Mouse (Mus musculus) CH12.LX (cell line): ENCODE results near the gene Sp100. TPM values are rescaled to one million over a fixed set of nuclear protein-coding genes. Genes with fewer than 3 reads are reported as not detected.

ENCODE experiments used
- DNase-seq: peaks from one replicate; pipeline ENCODE4 v3.0.0-alpha.2; 2013; ENCODE audit errors: extremely low read depth
- H3K27ac ChIP-seq: 2 replicates; pipeline ENCODE4 v1.5.1; 2012; ENCODE audit warnings: low read depth, mild to moderate bottlenecking, control low read depth, moderate library complexity; ENCODE audit not compliant: insufficient read depth
- H3K27me3 ChIP-seq: replicated peaks from 2 replicates; pipeline ENCODE3; 2012; ENCODE audit warnings: inconsistent platforms
- H3K36me3 ChIP-seq, 2 experiments: replicated peaks in 1 of 2; 2 replicates each; pipeline versions ENCODE3 to v1.6.1; 2012; ENCODE audit warnings: inconsistent platforms in 1 of 2, low read length in 1 of 2, mild to moderate bottlenecking in 1 of 2, mixed read lengths in 1 of 2, moderate library complexity in 1 of 2; ENCODE audit not compliant: control insufficient read depth in 1 of 2, insufficient read depth in 1 of 2
- H3K4me1 ChIP-seq, 2 experiments: 2 replicates each; pipeline ENCODE4 v1.6.1; 2012; ENCODE audit warnings: inconsistent platforms in 1 of 2, moderate library complexity in 1 of 2; ENCODE audit not compliant: insufficient read depth in 2 of 2, control insufficient read depth in 1 of 2
- H3K4me2 ChIP-seq: 2 replicates; pipeline ENCODE4 v1.6.1; 2012; ENCODE audit warnings: low read depth, mild to moderate bottlenecking, control low read depth; ENCODE audit not compliant: poor library complexity, insufficient read depth, severe bottlenecking
- H3K4me3 ChIP-seq, 3 experiments: fragments of 150-350 bp in 1 of 3; sonication (generic) in 1 of 3; replicated peaks in 1 of 3; 2 replicates each; pipeline versions ENCODE3 to v1.5.1; 2011 to 2012; ENCODE audit warnings: low read depth in 2 of 3, low read length in 2 of 3, mild to moderate bottlenecking in 2 of 3, moderate library complexity in 2 of 3, control low read depth in 1 of 3, improper control_type of control experiment in 1 of 3, inconsistent platforms in 1 of 3, mixed read lengths in 1 of 3; ENCODE audit not compliant: poor library complexity in 1 of 3
- H3K79me2 ChIP-seq: replicated peaks from 2 replicates; pipeline ENCODE4 v1.6.1; 2012; ENCODE audit warnings: mild to moderate bottlenecking, moderate library complexity; ENCODE audit not compliant: control insufficient read depth, poor library complexity, insufficient read depth, severe bottlenecking; ENCODE audit errors: extremely low read depth
- H3K9ac ChIP-seq: 2 replicates; pipeline ENCODE4 v1.6.1; 2012; ENCODE audit warnings: low read depth, mild to moderate bottlenecking, control low read depth, moderate library complexity; ENCODE audit not compliant: insufficient read depth
- H3K9me3 ChIP-seq: replicated peaks from 2 replicates; pipeline ENCODE3; 2012; ENCODE audit warnings: low read length, inconsistent platforms, mixed read lengths
- BHLHE40 ChIP-seq: IDR thresholded peaks from 2 replicates; pipeline ENCODE4 v1.6.1; 2011; ENCODE audit warnings: mild to moderate bottlenecking, low read depth, low read length, improper control_type of control experiment
- CHD1 ChIP-seq: IDR thresholded peaks from 2 replicates; pipeline ENCODE4 v1.6.1; 2012; ENCODE audit warnings: low read depth, low read length, improper control_type of control experiment, inconsistent platforms
- CHD2 ChIP-seq: IDR thresholded peaks from 2 replicates; pipeline ENCODE4 v1.6.1; 2011; ENCODE audit warnings: low read length, improper control_type of control experiment
- CTCF ChIP-seq, 2 experiments: IDR thresholded peaks in 1 of 2; conservative IDR thresholded peaks in 1 of 2; 2 replicates each; pipeline ENCODE4 v1.5.1; 2011 to 2012; ENCODE audit warnings: low read depth in 2 of 2, low read length in 2 of 2, improper control_type of control experiment in 1 of 2, inconsistent platforms in 1 of 2, mild to moderate bottlenecking in 1 of 2, moderate library complexity in 1 of 2
- E2F4 ChIP-seq: IDR thresholded peaks from 2 replicates; pipeline ENCODE4 v1.6.1; 2011; ENCODE audit warnings: low read depth, low read length, improper control_type of control experiment; ENCODE audit not compliant: insufficient replicate concordance
- ELF1 ChIP-seq: IDR thresholded peaks from 2 replicates; pipeline ENCODE4 v1.6.1; 2014; ENCODE audit warnings: low read depth, mild to moderate bottlenecking, inconsistent platforms, low read length, improper control_type of control experiment
- EP300 ChIP-seq: IDR thresholded peaks from 2 replicates; pipeline ENCODE4 v1.6.1; 2011; ENCODE audit warnings: low read length, improper control_type of control experiment
- ETS1 ChIP-seq: conservative IDR thresholded peaks from 2 replicates; pipeline ENCODE4 v1.6.1; 2012; ENCODE audit warnings: low read depth, mild to moderate bottlenecking, inconsistent platforms, low read length, improper control_type of control experiment, moderate library complexity
- GABPA ChIP-seq: IDR thresholded peaks from 2 replicates; pipeline ENCODE4 v1.6.1; 2012; ENCODE audit warnings: low read depth, low read length, improper control_type of control experiment, inconsistent platforms; ENCODE audit not compliant: insufficient replicate concordance
- HCFC1 ChIP-seq: IDR thresholded peaks from 2 replicates; pipeline ENCODE4 v1.6.1; 2012; ENCODE audit warnings: low read depth, mild to moderate bottlenecking, inconsistent platforms, low read length, improper control_type of control experiment
- IRF4 ChIP-seq: IDR thresholded peaks from 2 replicates; pipeline ENCODE4 v1.6.1; 2014; ENCODE audit warnings: low read depth, mild to moderate bottlenecking, inconsistent platforms, low read length, improper control_type of control experiment
- JUN ChIP-seq: IDR thresholded peaks from 2 replicates; pipeline ENCODE4 v1.6.1; 2011; ENCODE audit warnings: low read depth, mild to moderate bottlenecking, low read length, improper control_type of control experiment, moderate library complexity; ENCODE audit not compliant: insufficient read depth
- JUND ChIP-seq: conservative IDR thresholded peaks from 2 replicates; pipeline ENCODE4 v1.6.1; 2011; ENCODE audit warnings: low read depth, low read length, improper control_type of control experiment
- KAT2A ChIP-seq: IDR thresholded peaks from 2 replicates; pipeline ENCODE4 v1.6.1; 2012; ENCODE audit warnings: low read length, improper control_type of control experiment, inconsistent platforms; ENCODE audit not compliant: insufficient replicate concordance
- MAFK ChIP-seq: IDR thresholded peaks from 2 replicates; pipeline ENCODE4 v1.6.1; 2011; ENCODE audit warnings: low read length, improper control_type of control experiment; ENCODE audit not compliant: insufficient replicate concordance
- MAX ChIP-seq: IDR thresholded peaks from 2 replicates; pipeline ENCODE4 v1.6.1; 2011; ENCODE audit warnings: low read length, improper control_type of control experiment
- MAZ ChIP-seq: IDR thresholded peaks from 2 replicates; pipeline ENCODE4 v1.6.1; 2012; ENCODE audit warnings: low read depth, mild to moderate bottlenecking, inconsistent platforms, low read length, improper control_type of control experiment, moderate library complexity
- MEF2A ChIP-seq: IDR thresholded peaks from 2 replicates; pipeline ENCODE4 v1.6.1; 2014; ENCODE audit warnings: low read depth, mild to moderate bottlenecking, inconsistent platforms, low read length, improper control_type of control experiment, borderline replicate concordance
- MXI1 ChIP-seq: IDR thresholded peaks from 2 replicates; pipeline ENCODE4 v1.6.1; 2011; ENCODE audit warnings: mild to moderate bottlenecking, low read depth, low read length, improper control_type of control experiment
- MYC ChIP-seq: IDR thresholded peaks from 2 replicates; pipeline ENCODE4 v1.6.1; 2011; ENCODE audit warnings: low read depth, mild to moderate bottlenecking, improper control_type of control experiment, low read length
- NELFE ChIP-seq: IDR thresholded peaks from 2 replicates; pipeline ENCODE4 v1.6.1; 2011; ENCODE audit warnings: low read depth, low read length, improper control_type of control experiment
- NRF1 ChIP-seq: IDR thresholded peaks from 2 replicates; pipeline ENCODE4 v1.6.1; 2014; ENCODE audit warnings: low read depth, mild to moderate bottlenecking, inconsistent platforms, low read length, improper control_type of control experiment, moderate library complexity
- PAX5 ChIP-seq: IDR thresholded peaks from 2 replicates; pipeline ENCODE4 v1.6.1; 2012; ENCODE audit warnings: low read length, inconsistent platforms, mixed read lengths
- POLR2A ChIP-seq: IDR thresholded peaks from 2 replicates; pipeline ENCODE4 v1.6.1; 2011; ENCODE audit warnings: low read depth, mild to moderate bottlenecking, improper control_type of control experiment, low read length
- POLR2AphosphoS2 ChIP-seq: IDR thresholded peaks from 2 replicates; pipeline ENCODE4 v1.6.1; 2011; ENCODE audit warnings: low read depth, low read length, improper control_type of control experiment
- RAD21 ChIP-seq: IDR thresholded peaks from 2 replicates; pipeline ENCODE4 v1.6.1; 2011; ENCODE audit warnings: low read depth, mild to moderate bottlenecking, low read length, improper control_type of control experiment, moderate library complexity
- RCOR1 ChIP-seq: conservative IDR thresholded peaks from 2 replicates; pipeline ENCODE4 v1.6.1; 2012; ENCODE audit warnings: low read depth, mild to moderate bottlenecking, inconsistent platforms, low read length, improper control_type of control experiment
- SIN3A ChIP-seq: IDR thresholded peaks from 2 replicates; pipeline ENCODE4 v1.6.1; 2012; ENCODE audit warnings: low read length, improper control_type of control experiment, inconsistent platforms
- SMC3 ChIP-seq: IDR thresholded peaks from 2 replicates; pipeline ENCODE4 v1.6.1; 2011; ENCODE audit warnings: low read depth, low read length, improper control_type of control experiment
- TBP ChIP-seq: conservative IDR thresholded peaks from 2 replicates; pipeline ENCODE4 v1.6.1; 2011; ENCODE audit warnings: low read depth, low read length, improper control_type of control experiment
- TCF12 ChIP-seq: IDR thresholded peaks from 2 replicates; pipeline ENCODE4 v1.6.1; 2014; ENCODE audit warnings: low read depth, mild to moderate bottlenecking, inconsistent platforms, low read length, improper control_type of control experiment
- UBTF ChIP-seq: IDR thresholded peaks from 2 replicates; pipeline ENCODE4 v1.6.1; 2012; ENCODE audit warnings: low read depth, mild to moderate bottlenecking, inconsistent platforms, low read length, improper control_type of control experiment, moderate library complexity
- USF1 ChIP-seq: IDR thresholded peaks from 2 replicates; pipeline ENCODE4 v1.6.1; 2014; ENCODE audit warnings: low read depth, mild to moderate bottlenecking, inconsistent platforms, low read length, improper control_type of control experiment
- USF2 ChIP-seq: conservative IDR thresholded peaks from 2 replicates; pipeline ENCODE4 v1.6.1; 2011; ENCODE audit warnings: low read depth, low read length, improper control_type of control experiment
- ZC3H11A ChIP-seq: IDR thresholded peaks from 2 replicates; pipeline ENCODE4 v1.6.1; 2012; ENCODE audit warnings: low read depth, mild to moderate bottlenecking, inconsistent platforms, low read length, improper control_type of control experiment
- ZKSCAN1 ChIP-seq: IDR thresholded peaks from 2 replicates; pipeline ENCODE4 v1.6.1; 2012; ENCODE audit warnings: low read depth, inconsistent platforms, low read length, improper control_type of control experiment, borderline replicate concordance
- ZMIZ1 ChIP-seq: IDR thresholded peaks from 2 replicates; pipeline ENCODE4 v1.6.1; 2012; ENCODE audit warnings: low read depth, mild to moderate bottlenecking, inconsistent platforms, low read length, improper control_type of control experiment
- ZNF384 ChIP-seq: IDR thresholded peaks from 2 replicates; pipeline ENCODE4 v1.6.1; 2012; ENCODE audit warnings: low read depth, low read length, improper control_type of control experiment, inconsistent platforms
- dilution Hi-C: fragments of 300-500 bp; cut with MboI; formaldehyde crosslinking; loops from 2 replicates; pipeline ENCODE4 v1.14.3; 2020; ENCODE audit warnings: low sequenced_read_pairs; ENCODE audit not compliant: extremely low pct_unique_long_range_greater_than_20kb, extremely low pct_ligation_motif_present
- in situ Hi-C: fragments of 300-500 bp; cut with MboI; formaldehyde crosslinking; loops from 3 replicates; pipeline ENCODE4 v1.14.3; 2019; ENCODE audit warnings: low sequenced_read_pairs, low pct_ligation_motif_present, low pct_unique_long_range_greater_than_20kb, mixed read lengths
- polyA plus RNA-seq: library from polyadenylated mRNA; unstranded; fragments of >175 nt; gene quantifications from 2 replicates; pipeline ENCODE4 v1.2.1, GENCODE M21; 2012; ENCODE audit warnings: low read depth; ENCODE audit not compliant: insufficient read length
- total RNA-seq, 2 experiments: library from RNA; depleted of rRNA; stranded (reverse); fragments of 300-350 nt in 1 of 2; fragments of >200 nt in 1 of 2; gene quantifications; 2 replicates each; pipeline ENCODE4 v1.2.3; 2012 to 2014

The Sp100 gene
- total and polyA plus RNA-seq, 3 experiments: 24.7 to 74.0 (median 59.5) TPM

DNA sequence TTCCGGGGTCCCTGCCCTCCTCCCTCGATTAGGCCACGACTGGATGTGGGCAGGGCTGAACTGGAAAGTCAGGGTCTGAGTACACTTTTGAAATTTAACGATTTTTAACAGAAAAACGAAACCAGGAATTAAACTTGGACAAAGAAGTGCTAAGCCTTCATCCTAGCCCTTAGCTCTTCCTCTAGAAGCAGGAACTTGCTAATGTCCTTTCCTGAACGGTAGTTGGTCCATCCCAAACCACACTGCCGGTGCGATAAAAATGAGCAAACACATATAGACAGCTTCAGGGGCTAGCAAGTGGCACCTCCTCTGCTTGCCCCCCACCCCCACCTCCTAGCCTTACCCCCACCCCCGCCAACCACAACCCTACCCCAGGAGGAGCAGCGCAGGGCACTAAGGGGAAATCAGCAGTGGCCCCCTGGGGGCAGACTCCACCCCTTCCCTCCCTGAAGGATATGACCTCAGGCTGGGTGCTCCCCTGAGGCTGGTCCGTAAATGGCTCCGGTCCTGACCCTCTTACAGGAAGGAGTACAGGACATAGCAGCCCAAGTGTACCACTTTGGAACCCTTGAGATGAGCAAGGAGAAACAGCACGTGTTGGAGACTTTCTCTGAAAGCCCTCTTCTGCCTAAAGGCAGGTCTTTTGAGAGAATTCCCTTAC, 85.8 kb downstream of the Sp100 start:
- in situ Hi-C loops (no loop called here), dilution Hi-C loops (no loop called here)
- no peaks in the 10 kb centered on the region for H3K27me3 ChIP-seq
- peaks cover 18 to 57% of the 10 kb centered on the region in 2 experiments for H3K4me1 ChIP-seq
- peaks cover 7% of the 10 kb centered on the region for H3K9me3 ChIP-seq
- peaks cover 50% of the 10 kb centered on the region for H3K79me2 ChIP-seq
- peak; percentile 62; the same call in 1 of the 2 replicates for TF ChIP-seq KAT2A
- TF ChIP-seq ZMIZ1: no peak; the same call in 1 of the 2 replicates
- peak; percentile 84 for TF ChIP-seq SIN3A
- peak; percentile 19; the same call in 1 of the 2 replicates for TF ChIP-seq SMC3
- TF ChIP-seq ELF1: peak; percentile 64
- TF ChIP-seq JUND: peak; percentile 62; the same call in 1 of the 2 replicates
- 0 out of 2 replicates have a peak, but pooled peaks have one; percentile 9 for TF ChIP-seq UBTF
- TF ChIP-seq USF2: no peak
- no peak for TF ChIP-seq MAFK
- peak; percentile 53 for TF ChIP-seq EP300
- TF ChIP-seq MAZ: 0 out of 2 replicates have a peak, but pooled peaks have one; percentile 74
- no peak for TF ChIP-seq NELFE
- 0 out of 2 replicates have a peak, but pooled peaks have one; percentile 30 for TF ChIP-seq POLR2A
- peak; percentile 77 for TF ChIP-seq HCFC1
- peak; percentile 84 for TF ChIP-seq TBP
- TF ChIP-seq USF1: no peak
- peak; percentile 33; the same call in 1 of the 2 replicates for TF ChIP-seq NRF1
- TF ChIP-seq ETS1: peak; percentile 71
- TF ChIP-seq CTCF (conservative IDR thresholded peaks at IDR 0.05 in 1 of 2, IDR thresholded peaks at IDR 0.05 in 1 of 2; ENCODE audit: low read depth in 2 of 2, low read length in 2 of 2): no peak
- TF ChIP-seq TCF12: peak; percentile 86
- TF ChIP-seq MYC: no peak
- TF ChIP-seq ZC3H11A: no peak
- 0 out of 2 replicates have a peak, but pooled peaks have one; percentile 41 for TF ChIP-seq POLR2AphosphoS2
- no peak; the same call in 1 of the 2 replicates for TF ChIP-seq RAD21
- no peak for TF ChIP-seq ZNF384
- TF ChIP-seq BHLHE40: peak; percentile 58
- no peak for TF ChIP-seq E2F4
- TF ChIP-seq GABPA: no peak
- no peak for TF ChIP-seq ZKSCAN1
- peak; percentile 76 for TF ChIP-seq IRF4
- no peak for TF ChIP-seq MXI1
- peak; percentile 74 for TF ChIP-seq MEF2A
- peak; percentile 96 for TF ChIP-seq CHD1
- peak; percentile 67; the same call in 1 of the 2 replicates for TF ChIP-seq CHD2
- TF ChIP-seq PAX5: no peak
- no peak; the same call in 1 of the 2 replicates for TF ChIP-seq MAX
- TF ChIP-seq RCOR1: no peak
- peak; percentile 61 for TF ChIP-seq JUN
- peak; percentile 97 for DNase-seq
- peak overlapping the region; percentile 74 to 98 (median 98) for H3K4me3 ChIP-seq
- peak overlapping the region; percentile 94; the same call in 1 of the 2 replicates for H3K4me2 ChIP-seq
- peak overlapping the region; percentile 97 for H3K27ac ChIP-seq
- peak overlapping the region; percentile 99 for H3K9ac ChIP-seq
- peaks cover 30 to 39% of the 10 kb centered on the region in 2 experiments for H3K36me3 ChIP-seq
